Mouse (Mus musculus) macrophage (primary cell): Measurements from ENCODE around the gene Gm42742. TPM values are rescaled to one million over a fixed set of nuclear protein-coding genes. Genes with fewer than 3 reads are reported as not detected.

Experiments used
- H3K27ac ChIP-seq: fragments of 350-480 bp; formaldehyde crosslinking; 2 replicates; pipeline ENCODE4 v1.9.0; 2021
- H3K36me3 ChIP-seq: fragments of 350-480 bp; formaldehyde crosslinking; 2 replicates; pipeline ENCODE4 v1.9.0; 2021; ENCODE audit errors: inconsistent target
- H3K4me3 ChIP-seq: fragments of 350-480 bp; formaldehyde crosslinking; 2 replicates; pipeline ENCODE4 v1.9.0; 2021; ENCODE audit errors: inconsistent target
- H3K79me2 ChIP-seq: fragments of 350-480 bp; formaldehyde crosslinking; 2 replicates; pipeline ENCODE4 v1.9.0; 2021; ENCODE audit errors: inconsistent target
- WGBS: methylation state at CpG from one replicate; pipeline ENCODE4 v1.1.7; 2026; ENCODE audit warnings: inconsistent platforms; ENCODE audit not compliant: missing documents; 5-methylcytosine and 5-hydroxymethylcytosine counted together
- polyA plus RNA-seq: library from polyadenylated mRNA; stranded (reverse); fragments of 250-400 nt; gene quantifications from 3 replicates; pipeline ENCODE4 v1.2.4, GENCODE M21; 2018; ENCODE audit warnings: inconsistent platforms

Gene Gm42742
- polyA plus RNA-seq, 1 experiment from 2014 or later = 15.3 TPM

- Histone ChIP-seq H3K36me3 (no peaks in the 10 kb centered on the region), H3K79me2 (peaks cover 45% of the 10 kb centered on the region), H3K4me3 (peak overlapping the region; percentile 88), H3K27ac (peak overlapping the region; percentile 93)
- WGBS = under 1% methylated on average over 22 of the region's 22 CpGs
Measured at GRCm38 (mm10) chr7:127016486-127016938, 4.4 kb downstream of the Gm42742 start.

GRCm38 (mm10) chr7:127016481-127016485, 4.6 kb downstream of the Gm42742 start, which contains the start of gene Pagr1b:
Pagr1b (minus strand) TSS chr7:127016484.
- Histone ChIP-seq H3K27ac (peak within 1 kb of the TSS; percentile 93), H3K36me3 (no peaks in the 10 kb centered on the region), H3K79me2 (peaks cover 48% of the 10 kb centered on the region), H3K4me3 (peak within 1 kb of the TSS; percentile 88)

- peak overlapping the region; percentile 93 for H3K27ac ChIP-seq
- 6% methylated on average over 10 of the region's 10 CpGs for WGBS
Measured at GRCm38 (mm10) chr7:127016081-127016480, 4.8 kb downstream of the Gm42742 start.

GRCm38 (mm10) chr7:127014993-127015392, 5.9 kb downstream of the Gm42742 start:
- H3K79me2 ChIP-seq = peaks cover 60% of the 10 kb centered on the region
- whole genome bisulfite sequencing = 95% methylated on average over 12 of the region's 12 CpGs
- no peaks in the 10 kb centered on the region for H3K36me3 ChIP-seq
- peak overlapping the region; percentile 93; the same call in 1 of the 2 replicates for H3K27ac ChIP-seq
- H3K4me3 ChIP-seq = peak overlapping the region; percentile 88; the same call in 1 of the 2 replicates

More at GRCm38 (mm10) chr7:127016081-127016480, 4.8 kb downstream of the Gm42742 start:
- H3K36me3 ChIP-seq = no peaks in the 10 kb centered on the region
- H3K4me3 ChIP-seq = peak overlapping the region; percentile 88
- peaks cover 50% of the 10 kb centered on the region for H3K79me2 ChIP-seq

GRCm38 (mm10) chr7:127014320-127014719, 6.6 kb downstream of the Gm42742 start, which contains the start of gene Mvp:
Mvp (minus strand) TSS chr7:127014621.
- Histone ChIP-seq H3K27ac (peak within 1 kb of the TSS; percentile 93), H3K4me3 (peak within 1 kb of the TSS; percentile 88), H3K36me3 (no peaks in the 10 kb centered on the region), H3K79me2 (peaks cover 67% of the 10 kb centered on the region)
- WGBS = under 1% methylated on average over 11 of the region's 11 CpGs

- Histone ChIP-seq H3K36me3 (no peaks in the 10 kb centered on the region), H3K79me2 (peaks cover 77% of the 10 kb centered on the region), H3K27ac (peak overlapping the region; percentile 93), H3K4me3 (peak overlapping the region; percentile 88)
- 87% methylated on average over 6 of the region's 6 CpGs for WGBS
Measured at GRCm38 (mm10) chr7:127013385-127013784, 7.5 kb downstream of the Gm42742 start.

- Histone ChIP-seq H3K27ac (0 out of 2 replicates have a peak overlapping the region, but pooled peaks have one; percentile 93), H3K36me3 (no peaks in the 10 kb centered on the region), H3K4me3 (0 out of 2 replicates have a peak overlapping the region, but pooled peaks have one; percentile 88), H3K79me2 (peaks cover 82% of the 10 kb centered on the region)
- 96% methylated on average over 10 of the region's 10 CpGs for WGBS
Measured at GRCm38 (mm10) chr7:127012845-127013244, 8.1 kb downstream of the Gm42742 start.

GRCm38 (mm10) chr7:127012374-127012773, 8.5 kb downstream of the Gm42742 start:
- 97% methylated on average over 6 of the region's 6 CpGs for WGBS
- Histone ChIP-seq H3K36me3 (no peaks in the 10 kb centered on the region), H3K27ac (no peak overlapping the region)

GRCm38 (mm10) chr7:127011717-127012116, 9.2 kb downstream of the Gm42742 start:
- 80% methylated on average over 2 of the region's 2 CpGs for WGBS
- no peak overlapping the region for H3K27ac ChIP-seq
- H3K36me3 ChIP-seq = no peaks in the 10 kb centered on the region
- H3K79me2 ChIP-seq = peaks cover 93% of the 10 kb centered on the region
- no peak overlapping the region for H3K4me3 ChIP-seq

More at GRCm38 (mm10) chr7:127012374-127012773, 8.5 kb downstream of the Gm42742 start:
- Histone ChIP-seq H3K79me2 (peaks cover 87% of the 10 kb centered on the region), H3K4me3 (no peak overlapping the region)

GRCm38 (mm10) chr7:127011051-127011450, 9.8 kb downstream of the Gm42742 start:
- Histone ChIP-seq H3K79me2 (peaks cover 100% of the 10 kb centered on the region), H3K36me3 (no peaks in the 10 kb centered on the region), H3K4me3 (no peak overlapping the region), H3K27ac (peak overlapping the region; percentile 19)
- WGBS = 79% methylated on average over 2 of the region's 2 CpGs

GRCm38 (mm10) chr7:127009307-127010085, 11.4 kb downstream of the Gm42742 start:
- Histone ChIP-seq H3K79me2 (peaks cover 100% of the 10 kb centered on the region), H3K36me3 (no peaks in the 10 kb centered on the region), H3K27ac (peak overlapping the region; percentile 93), H3K4me3 (no peak overlapping the region)
- WGBS = 70% methylated on average over 17 of the region's 17 CpGs

- peak overlapping the region; percentile 93 for H3K27ac ChIP-seq
- WGBS = 15% methylated on average over 8 of the region's 9 CpGs
- no peaks in the 10 kb centered on the region for H3K36me3 ChIP-seq
- H3K4me3 ChIP-seq = peak overlapping the region; percentile 4; the same call in 1 of the 2 replicates
- peaks cover 100% of the 10 kb centered on the region for H3K79me2 ChIP-seq
Measured at GRCm38 (mm10) chr7:127008239-127009019, 12.5 kb downstream of the Gm42742 start.

GRCm38 (mm10) chr7:127007313-127008024, 13.4 kb downstream of the Gm42742 start:
- no peak overlapping the region for H3K4me3 ChIP-seq
- H3K36me3 ChIP-seq = no peaks in the 10 kb centered on the region
- 91% methylated on average over 6 of the region's 6 CpGs for WGBS
- H3K27ac ChIP-seq = peak overlapping the region; percentile 93; the same call in 1 of the 2 replicates
- H3K79me2 ChIP-seq = peaks cover 100% of the 10 kb centered on the region

GRCm38 (mm10) chr7:127004122-127004875, 16.6 kb downstream of the Gm42742 start:
- H3K27ac ChIP-seq = no peak overlapping the region
- peaks cover 71% of the 10 kb centered on the region for H3K79me2 ChIP-seq
- H3K36me3 ChIP-seq = peaks cover 23% of the 10 kb centered on the region
- H3K4me3 ChIP-seq = no peak overlapping the region
- 88% methylated on average over 4 of the region's 4 CpGs for WGBS
